Mouse (Mus musculus) bone marrow macrophage, adult 2 months (primary cell): ENCODE measurements around the gene Tubb2b. TPM values are rescaled to one million over a fixed set of nuclear protein-coding genes. Genes with fewer than 3 reads are reported as not detected.

ENCODE experiments used
- H3K27ac ChIP-seq: 2 replicates; pipeline ENCODE4 v1.5.1; 2012; ENCODE audit warnings: low read depth, low read length; ENCODE audit not compliant: insufficient read depth
- H3K4me1 ChIP-seq: 2 replicates; pipeline ENCODE4 v1.6.1; 2012; ENCODE audit warnings: low read length; ENCODE audit not compliant: control insufficient read depth, insufficient read depth
- H3K4me3 ChIP-seq: 2 replicates; pipeline ENCODE4 v1.5.1; 2012; ENCODE audit warnings: mild to moderate bottlenecking, low read length, moderate library complexity; ENCODE audit not compliant: insufficient read depth
- CTCF ChIP-seq: IDR thresholded peaks from 2 replicates; pipeline ENCODE4 v1.5.1; 2012; ENCODE audit warnings: low read depth, mild to moderate bottlenecking, low read length, moderate library complexity
- POLR2A ChIP-seq: IDR thresholded peaks from 2 replicates; pipeline ENCODE4 v1.6.1; 2012; ENCODE audit warnings: mild to moderate bottlenecking, low read depth, low read length, borderline replicate concordance
- polyA plus RNA-seq: library from polyadenylated mRNA; stranded (reverse); fragments of >200 nt; gene quantifications from 2 replicates; pipeline ENCODE4 v1.2.4, GENCODE M21; 2012; ENCODE audit not compliant: missing spikeins, insufficient read depth, insufficient read length

Tubb2b gene
- polyA plus RNA-seq, 1 experiment = 0.94 TPM

- Histone ChIP-seq H3K4me3 (no peak overlapping the region), H3K4me1 (peaks cover 35% of the 10 kb centered on the region), H3K27ac (no peak overlapping the region)
- TF ChIP-seq CTCF = no peak
- no peak for TF ChIP-seq POLR2A
These were observed 19.2 kb downstream of the Tubb2b start for GRCm38 (mm10) chr13:34111019-34111418.

GRCm38 (mm10) chr13:34109677-34110058 is 20.6 kb downstream of the Tubb2b start:
- no peak for TF ChIP-seq CTCF
- TF ChIP-seq POLR2A = no peak
- Histone ChIP-seq H3K4me1 (peaks cover 35% of the 10 kb centered on the region), H3K27ac (no peak overlapping the region), H3K4me3 (no peak overlapping the region)

- no peak overlapping the region for H3K4me3 ChIP-seq
- peaks cover 33% of the 10 kb centered on the region for H3K4me1 ChIP-seq
- no peak for TF ChIP-seq CTCF
- H3K27ac ChIP-seq = no peak overlapping the region
These were observed 21.1 kb downstream of the Tubb2b start for GRCm38 (mm10) chr13:34109035-34109676.

- TF ChIP-seq CTCF = no peak
- no peak for TF ChIP-seq POLR2A
- Histone ChIP-seq H3K4me1 (peaks cover 20% of the 10 kb centered on the region), H3K27ac (peak overlapping the region; percentile 67), H3K4me3 (no peak overlapping the region)
These were observed 23.3 kb downstream of the Tubb2b start for GRCm38 (mm10) chr13:34106999-34107398.

GRCm38 (mm10) chr13:34106256-34106655 is 24.0 kb downstream of the Tubb2b start:
- Histone ChIP-seq H3K27ac (no peak overlapping the region), H3K4me1 (peaks cover 16% of the 10 kb centered on the region), H3K4me3 (no peak overlapping the region)
- TF ChIP-seq POLR2A (no peak), CTCF (no peak)

- H3K4me1 ChIP-seq = peaks cover 21% of the 10 kb centered on the region
- TF ChIP-seq CTCF = no peak
- TF ChIP-seq POLR2A = no peak
- no peak overlapping the region for H3K4me3 ChIP-seq
- H3K27ac ChIP-seq = no peak overlapping the region
These were observed 24.9 kb downstream of the Tubb2b start for GRCm38 (mm10) chr13:34105364-34105763.

- TF ChIP-seq CTCF (no peak), POLR2A (no peak)
- H3K27ac ChIP-seq = no peak overlapping the region
- H3K4me1 ChIP-seq = peaks cover 10% of the 10 kb centered on the region
- no peak overlapping the region for H3K4me3 ChIP-seq
These were observed 28.4 kb downstream of the Tubb2b start for GRCm38 (mm10) chr13:34101908-34102307.

- H3K4me1 ChIP-seq = peaks cover 8% of the 10 kb centered on the region
- no peak overlapping the region for H3K4me3 ChIP-seq
- TF ChIP-seq POLR2A (no peak), CTCF (no peak)
- no peak overlapping the region for H3K27ac ChIP-seq
These were observed 29.0 kb downstream of the Tubb2b start for GRCm38 (mm10) chr13:34101247-34101646.

GRCm38 (mm10) chr13:34100733-34101132 is 29.5 kb downstream of the Tubb2b start:
- Histone ChIP-seq H3K27ac (no peak overlapping the region), H3K4me1 (peaks cover 11% of the 10 kb centered on the region), H3K4me3 (no peak overlapping the region)
- no peak for TF ChIP-seq POLR2A
- no peak for TF ChIP-seq CTCF

GRCm38 (mm10) chr13:34097086-34097485 is 33.2 kb downstream of the Tubb2b start:
- TF ChIP-seq CTCF = no peak
- TF ChIP-seq POLR2A = no peak
- H3K4me1 ChIP-seq = peaks cover 11% of the 10 kb centered on the region
- no peak overlapping the region for H3K4me3 ChIP-seq
- no peak overlapping the region for H3K27ac ChIP-seq

- peaks cover 11% of the 10 kb centered on the region for H3K4me1 ChIP-seq
- H3K4me3 ChIP-seq = no peak overlapping the region
- no peak overlapping the region for H3K27ac ChIP-seq
- TF ChIP-seq CTCF = no peak
- no peak for TF ChIP-seq POLR2A
These were observed 33.8 kb downstream of the Tubb2b start for GRCm38 (mm10) chr13:34096455-34096854.
